Comparison of ENCODE assay signal across 8 mouse cellular contexts in genomic region chr2:170192731-170193149, GRCm38 (mm10). TPM values are rescaled to one million over a fixed set of nuclear protein-coding genes. Genes with fewer than 3 reads are reported as not detected.
DNase-seq lines count a peak whose midpoint lies in the region; ATAC-seq and TF ChIP-seq lines count a peak whose summit lies in the region.

No protein-coding gene starts in this region.

- no peak overlapping the region for H3K4me2 ChIP-seq in embryonic facial prominence, embryonic 11.5 days (ENCODE audit: low read depth, low read length)
- peak overlapping the region; percentile 46 for H3K4me2 ChIP-seq in hindbrain, embryonic 13.5 days
- H3K4me2 ChIP-seq in neural tube, embryonic 12.5 days (replicated peaks): peak overlapping the region; percentile 54

- no peaks in the 10 kb centered on the region for H3K79me2 ChIP-seq in liver, adult 2 months (ENCODE audit: control insufficient read depth, insufficient read depth, low read length)

- no peaks in the 10 kb centered on the region for H3K36me3 ChIP-seq in embryonic facial prominence, embryonic 11.5 days (replicated peaks; ENCODE audit: control insufficient read depth, insufficient read depth, low read depth, low read length)
- no peaks in the 10 kb centered on the region for H3K36me3 ChIP-seq in hindbrain, embryonic 13.5 days
- H3K36me3 ChIP-seq in liver, adult 2 months (ENCODE audit: control insufficient read depth, insufficient read depth, low read length): no peaks in the 10 kb centered on the region
- no peaks in the 10 kb centered on the region for H3K36me3 ChIP-seq in neural tube, embryonic 12.5 days

- H3K9ac ChIP-seq in embryonic facial prominence, embryonic 11.5 days (replicated peaks; ENCODE audit: low read length): no peak overlapping the region
- H3K9ac ChIP-seq in hindbrain, embryonic 13.5 days: peak overlapping the region; percentile 46
- no peak overlapping the region for H3K9ac ChIP-seq in liver, adult 2 months (ENCODE audit: low read depth, low read length)
- H3K9ac ChIP-seq in neural tube, embryonic 12.5 days: 0 out of 2 replicates have a peak overlapping the region, but pooled peaks have one; percentile 26

- no peak overlapping the region for H3K27ac ChIP-seq in embryonic facial prominence, embryonic 11.5 days (replicated peaks; ENCODE audit: low read depth, low read length)
- peak overlapping the region; percentile 83 for H3K27ac ChIP-seq in hindbrain, embryonic 13.5 days
- H3K27ac ChIP-seq in liver, adult 2 months (replicated peaks; ENCODE audit: insufficient read depth, low read depth, low read length): no peak overlapping the region
- no peak overlapping the region for H3K27ac ChIP-seq in neural tube, embryonic 12.5 days

- 34% methylated on average over 7 of the region's 7 CpGs for WGBS in embryonic facial prominence, embryonic 11.5 days
- WGBS in hindbrain, embryonic 13.5 days: 24% methylated on average over 7 of the region's 7 CpGs
- WGBS in liver, adult 2 months: 18% methylated on average over 7 of the region's 7 CpGs
- 30% methylated on average over 7 of the region's 7 CpGs for WGBS in neural tube, embryonic 12.5 days

- H3K9me3 ChIP-seq in embryonic facial prominence, embryonic 11.5 days (replicated peaks; ENCODE audit: control insufficient read depth, low read length): no peaks in the 10 kb centered on the region
- H3K9me3 ChIP-seq in hindbrain, embryonic 13.5 days: no peaks in the 10 kb centered on the region
- no peaks in the 10 kb centered on the region for H3K9me3 ChIP-seq in neural tube, embryonic 12.5 days

- no peak for ATAC-seq in embryonic facial prominence, embryonic 11.5 days (replicated peaks; ENCODE audit: insufficient number of reproducible peaks, low FRiP score, low TSS enrichment, low read depth)
- peak; percentile 67; the same call in 1 of the 2 replicates for ATAC-seq in hindbrain, embryonic 13.5 days (ENCODE audit: low FRiP score)
- peak; percentile 85 for ATAC-seq in neural tube, embryonic 12.5 days (ENCODE audit: low FRiP score, low read depth)

- no peaks in the 10 kb centered on the region for H3K27me3 ChIP-seq in embryonic facial prominence, embryonic 11.5 days (ENCODE audit: control insufficient read depth, insufficient read depth, low read length)
- no peaks in the 10 kb centered on the region for H3K27me3 ChIP-seq in hindbrain, embryonic 13.5 days
- H3K27me3 ChIP-seq in liver, adult 2 months (ENCODE audit: control insufficient read depth, insufficient read depth, low read length): no peaks in the 10 kb centered on the region
- H3K27me3 ChIP-seq in neural tube, embryonic 12.5 days (replicated peaks): no peaks in the 10 kb centered on the region

- TF ChIP-seq POLR2A in liver, adult 2 months (IDR thresholded peaks at IDR 0.05; ENCODE audit: extremely low read depth, insufficient read depth, low read length): no peak

- intact Hi-C loops in left cerebral cortex, postnatal 4 days (cut with DNase I): no loop called here

- peak; percentile 72 for DNase-seq in left cerebral cortex, postnatal 4 days
- DNase-seq in left cerebral cortex, adult 18-20 months (ENCODE audit: low spot score in 2 of 2): no peak
- peak; percentile 70 for DNase-seq in embryonic facial prominence, embryonic 11.5 days (ENCODE audit: low spot score)
- peak; percentile 60 for DNase-seq in liver, adult 2 months (ENCODE audit: extremely low read depth, low read depth, low spot score)
- DNase-seq in right cerebral cortex, postnatal 36 days (ENCODE audit: low spot score in 2 of 2): no peak
- DNase-seq in spleen, adult 18-20 months: no peak

- no peak overlapping the region for H3K4me3 ChIP-seq in embryonic facial prominence, embryonic 11.5 days (ENCODE audit: low read depth, low read length)
- H3K4me3 ChIP-seq in hindbrain, embryonic 13.5 days: peak overlapping the region; percentile 27; the same call in 1 of the 2 replicates
- H3K4me3 ChIP-seq in liver, adult 2 months (ENCODE audit: insufficient read depth, low read depth, low read length): no peak overlapping the region
- no peak overlapping the region for H3K4me3 ChIP-seq in neural tube, embryonic 12.5 days

- TF ChIP-seq CTCF in liver, adult 2 months (IDR thresholded peaks at IDR 0.05; ENCODE audit: low read depth, low read length): no peak

- H3K4me1 ChIP-seq in embryonic facial prominence, embryonic 11.5 days (ENCODE audit: control insufficient read depth, insufficient read depth, low read length): 0 out of 2 replicates have a peak, but pooled peaks cover 3% of the 10 kb centered on the region
- H3K4me1 ChIP-seq in hindbrain, embryonic 13.5 days (replicated peaks): peaks cover 15% of the 10 kb centered on the region
- H3K4me1 ChIP-seq in liver, adult 2 months (ENCODE audit: control insufficient read depth, insufficient read depth, low read length): peaks cover 5% of the 10 kb centered on the region; the same call in 1 of the 2 replicates
- peaks cover 6% of the 10 kb centered on the region; the same call in 1 of the 2 replicates for H3K4me1 ChIP-seq in neural tube, embryonic 12.5 days

RNA-seq across cellular contexts. Expression of gene Zfp217, which starts 44.8 kb away (rescaled TPM):
- total RNA-seq in left cerebral cortex, postnatal 4 days (2021): 1 to 10 TPM; 3.8 to 4.0 TPM
- total RNA-seq in left cerebral cortex, adult 18-20 months (2021): 1 to 10 TPM; 2.8 to 3.0 TPM
- 3.9 and 4.5 TPM in 2 replicates for polyA plus RNA-seq in embryonic facial prominence, embryonic 11.5 days (2014; fragmentation: Nextera tagmentation; extraction: Ambion mirVana)
- 1.9 and 2.3 TPM in 2 replicates for polyA plus RNA-seq in hindbrain, embryonic 13.5 days (2015; fragmentation: Nextera tagmentation; extraction: Ambion mirVana)
- 4.2 and 5.6 TPM in 2 replicates for total RNA-seq in liver, adult 2 months (2014; rRNA removed)
- 2.4 and 2.9 TPM in 2 replicates for polyA plus RNA-seq in liver, adult 2 months (2012; rRNA removed)
- 2.3 and 2.5 TPM in 2 replicates for polyA plus RNA-seq in neural tube, embryonic 12.5 days (2016; fragmentation: Nextera tagmentation; extraction: Ambion mirVana)

Comparison
In these comparisons a context has a peak if more than half of its experiments do, and no peak if none do; other contexts are left out.
1. DNase-seq: peak in left cerebral cortex, postnatal 4 days (single experiment), embryonic facial prominence, embryonic 11.5 days (single experiment) and liver, adult 2 months (single experiment); none in left cerebral cortex, adult 18-20 months (0 of 2), right cerebral cortex, postnatal 36 days (0 of 2) and spleen, adult 18-20 months (0 of 2).
2. H3K9ac ChIP-seq: peak in hindbrain, embryonic 13.5 days (single experiment) and neural tube, embryonic 12.5 days (single experiment); none in embryonic facial prominence, embryonic 11.5 days (single experiment) and liver, adult 2 months (single experiment).